Mouse (Mus musculus) G1E (cell line): ENCODE results near the gene Slc27a3.

Source experiments
- CTCF ChIP-seq: IDR thresholded peaks from 2 replicates; pipeline ENCODE4 v1.5.1; 2012; ENCODE audit warnings: low read depth, low read length, inconsistent platforms, mixed read lengths
- GATA1 ChIP-seq: IDR thresholded peaks from 2 replicates; pipeline ENCODE4 v1.6.1; 2012; ENCODE audit warnings: borderline replicate concordance, low read length, inconsistent platforms, mixed read lengths
- POLR2AphosphoS5 ChIP-seq: IDR thresholded peaks from 2 replicates; pipeline ENCODE4 v1.6.1; 2012; ENCODE audit warnings: low read depth, low read length, inconsistent platforms; ENCODE audit not compliant: insufficient replicate concordance
- TAL1 ChIP-seq: conservative IDR thresholded peaks from 2 replicates; pipeline ENCODE4 v1.6.1; 2012; ENCODE audit warnings: low read depth, low read length, inconsistent platforms, mixed read lengths

DNA sequence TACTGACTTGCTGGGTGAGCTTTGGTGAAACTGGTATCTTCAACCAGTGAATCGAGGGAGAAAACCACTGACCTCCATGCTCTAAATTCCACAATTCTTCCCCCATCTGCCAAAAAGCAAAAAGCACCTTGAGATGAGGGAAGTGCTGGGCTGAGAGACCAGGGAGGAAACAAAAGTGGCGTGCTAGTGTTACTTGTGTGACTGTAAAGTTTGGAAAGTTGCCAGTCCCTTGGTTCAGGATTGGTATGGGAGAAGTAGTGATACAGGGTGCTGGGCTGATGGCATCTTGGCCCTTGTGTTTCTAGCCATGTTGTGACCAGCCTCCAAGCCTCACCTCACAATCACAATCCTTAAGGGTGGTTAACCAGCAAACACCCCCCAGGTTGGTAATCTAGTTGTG is 27.4 kb downstream of the Slc27a3 start:
- TF ChIP-seq CTCF (no peak), TAL1 (no peak), GATA1 (no peak), POLR2AphosphoS5 (no peak)
